Mouse (Mus musculus): ENCODE results near the gene Gab2. TPM values are rescaled to one million over a fixed set of nuclear protein-coding genes. Genes with fewer than 3 reads are reported as not detected.

Gene Gab2
- polyA plus RNA-seq, 1 experiment, result 9.6 TPM

GRCm38 (mm10) chr7:97346822-97347166, 265.4 kb downstream of the Gab2 start:
- H3K27me3 ChIP-seq (ENCODE audit: control insufficient read depth, insufficient read depth, insufficient read length), result no peaks in the 10 kb centered on the region
- H3K36me3 ChIP-seq (ENCODE audit: control insufficient read depth, insufficient read depth), result peaks cover 3% of the 10 kb centered on the region
- TF ChIP-seq CEBPB (IDR thresholded peaks at IDR 0.05; ENCODE audit: insufficient read depth, poor library complexity, severe bottlenecking) (no peak), TCF3 (IDR thresholded peaks at IDR 0.05; ENCODE audit: insufficient read length, low read depth) (no peak), MYOG (IDR thresholded peaks at IDR 0.05; ENCODE audit: control insufficient read depth in 1 of 3, insufficient read depth in 1 of 3, insufficient read length in 2 of 3, low read depth in 2 of 3) (no peak), SRF (IDR thresholded peaks at IDR 0.05; ENCODE audit: control insufficient read depth, insufficient read length, low read depth) (no peak), TCF12 (IDR thresholded peaks at IDR 0.05; ENCODE audit: insufficient read depth, poor library complexity, severe bottlenecking) (no peak), POLR2AphosphoS2 (IDR thresholded peaks at IDR 0.05; ENCODE audit: insufficient read length, low read depth) (no peak), MAX (IDR thresholded peaks at IDR 0.05; ENCODE audit: low read depth) (no peak), E2F4 (IDR thresholded peaks at IDR 0.05; ENCODE audit: insufficient read depth) (no peak), MYOD1 (IDR thresholded peaks at IDR 0.05; ENCODE audit: control insufficient read depth in 1 of 3, insufficient read length in 2 of 3, low read depth in 2 of 3) (no peak), POLR2A (IDR thresholded peaks at IDR 0.05; ENCODE audit: insufficient read length, low read depth) (no peak), USF1 (IDR thresholded peaks at IDR 0.05; ENCODE audit: low read depth) (no peak), REST (IDR thresholded peaks at IDR 0.05; ENCODE audit: insufficient read depth, insufficient read length) (no peak)
- no peaks in the 10 kb centered on the region for H3K79me2 ChIP-seq (ENCODE audit: control insufficient read depth, insufficient read depth)
- no peak overlapping the region for H3K4me2 ChIP-seq (ENCODE audit: low read depth)
- H3K4me3 ChIP-seq, result no peak overlapping the region
- no peak overlapping the region for H3ac ChIP-seq (ENCODE audit: control insufficient read depth, insufficient read length)

- Histone ChIP-seq H3K4me3 (no peak overlapping the region), H3K27me3 (ENCODE audit: control insufficient read depth, insufficient read depth, insufficient read length) (no peaks in the 10 kb centered on the region), H3ac (ENCODE audit: control insufficient read depth, insufficient read length) (no peak overlapping the region), H3K36me3 (ENCODE audit: control insufficient read depth, insufficient read depth) (peaks cover 3% of the 10 kb centered on the region), H3K79me2 (ENCODE audit: control insufficient read depth, insufficient read depth) (no peaks in the 10 kb centered on the region), H3K4me2 (ENCODE audit: low read depth) (no peak overlapping the region)
- TF ChIP-seq CEBPB (IDR thresholded peaks at IDR 0.05; ENCODE audit: insufficient read depth, poor library complexity, severe bottlenecking) (no peak), USF1 (IDR thresholded peaks at IDR 0.05; ENCODE audit: low read depth) (no peak), MYOG (IDR thresholded peaks at IDR 0.05; ENCODE audit: control insufficient read depth in 1 of 3, insufficient read depth in 1 of 3, insufficient read length in 2 of 3, low read depth in 2 of 3) (no peak), E2F4 (IDR thresholded peaks at IDR 0.05; ENCODE audit: insufficient read depth) (no peak)
Observed at GRCm38 (mm10) chr7:97347464-97347863, 266.1 kb downstream of the Gab2 start.

GRCm38 (mm10) chr7:97348318-97348717, 266.9 kb downstream of the Gab2 start:
- Histone ChIP-seq H3K4me3 (no peak overlapping the region), H3K4me2 (ENCODE audit: low read depth) (no peak overlapping the region), H3ac (ENCODE audit: control insufficient read depth, insufficient read length) (no peak overlapping the region), H3K79me2 (ENCODE audit: control insufficient read depth, insufficient read depth) (no peaks in the 10 kb centered on the region), H3K27me3 (ENCODE audit: control insufficient read depth, insufficient read depth, insufficient read length) (no peaks in the 10 kb centered on the region), H3K36me3 (ENCODE audit: control insufficient read depth, insufficient read depth) (peaks cover 3% of the 10 kb centered on the region)
- TF ChIP-seq MYOD1 (IDR thresholded peaks at IDR 0.05; ENCODE audit: control insufficient read depth in 1 of 3, insufficient read length in 2 of 3, low read depth in 2 of 3) (no peak), REST (IDR thresholded peaks at IDR 0.05; ENCODE audit: insufficient read depth, insufficient read length) (no peak), TCF12 (IDR thresholded peaks at IDR 0.05; ENCODE audit: insufficient read depth, poor library complexity, severe bottlenecking) (no peak), TCF3 (IDR thresholded peaks at IDR 0.05; ENCODE audit: insufficient read length, low read depth) (no peak), MAX (IDR thresholded peaks at IDR 0.05; ENCODE audit: low read depth) (no peak), E2F4 (IDR thresholded peaks at IDR 0.05; ENCODE audit: insufficient read depth) (no peak), USF1 (IDR thresholded peaks at IDR 0.05; ENCODE audit: low read depth) (no peak), SRF (IDR thresholded peaks at IDR 0.05; ENCODE audit: control insufficient read depth, insufficient read length, low read depth) (no peak), POLR2AphosphoS2 (IDR thresholded peaks at IDR 0.05; ENCODE audit: insufficient read length, low read depth) (no peak), POLR2A (IDR thresholded peaks at IDR 0.05; ENCODE audit: insufficient read length, low read depth) (no peak), CEBPB (IDR thresholded peaks at IDR 0.05; ENCODE audit: insufficient read depth, poor library complexity, severe bottlenecking) (no peak), MYOG (IDR thresholded peaks at IDR 0.05; ENCODE audit: control insufficient read depth in 1 of 3, insufficient read depth in 1 of 3, insufficient read length in 2 of 3, low read depth in 2 of 3) (no peak)

- H3K4me3 ChIP-seq, result no peak overlapping the region
- no peaks in the 10 kb centered on the region for H3K27me3 ChIP-seq (ENCODE audit: control insufficient read depth, insufficient read depth, insufficient read length)
- no peak overlapping the region for H3K4me2 ChIP-seq (ENCODE audit: low read depth)
- no peak overlapping the region for H3ac ChIP-seq (ENCODE audit: control insufficient read depth, insufficient read length)
- H3K79me2 ChIP-seq (ENCODE audit: control insufficient read depth, insufficient read depth), result no peaks in the 10 kb centered on the region
- no peak for TF ChIP-seq MAX (IDR thresholded peaks at IDR 0.05; ENCODE audit: low read depth)
- no peak for TF ChIP-seq MYOD1 (IDR thresholded peaks at IDR 0.05; ENCODE audit: control insufficient read depth in 1 of 3, insufficient read length in 2 of 3, low read depth in 2 of 3)
- TF ChIP-seq E2F4 (IDR thresholded peaks at IDR 0.05; ENCODE audit: insufficient read depth), result no peak
- no peak for TF ChIP-seq USF1 (IDR thresholded peaks at IDR 0.05; ENCODE audit: low read depth)
- TF ChIP-seq POLR2AphosphoS2 (IDR thresholded peaks at IDR 0.05; ENCODE audit: insufficient read length, low read depth), result no peak
- no peak for TF ChIP-seq TCF12 (IDR thresholded peaks at IDR 0.05; ENCODE audit: insufficient read depth, poor library complexity, severe bottlenecking)
- no peak for TF ChIP-seq TCF3 (IDR thresholded peaks at IDR 0.05; ENCODE audit: insufficient read length, low read depth)
- TF ChIP-seq SRF (IDR thresholded peaks at IDR 0.05; ENCODE audit: control insufficient read depth, insufficient read length, low read depth), result no peak
- no peak for TF ChIP-seq POLR2A (IDR thresholded peaks at IDR 0.05; ENCODE audit: insufficient read length, low read depth)
- TF ChIP-seq MYOG (IDR thresholded peaks at IDR 0.05; ENCODE audit: control insufficient read depth in 1 of 3, insufficient read depth in 1 of 3, insufficient read length in 2 of 3, low read depth in 2 of 3), result no peak
- TF ChIP-seq REST (IDR thresholded peaks at IDR 0.05; ENCODE audit: insufficient read depth, insufficient read length), result no peak
- TF ChIP-seq CEBPB (IDR thresholded peaks at IDR 0.05; ENCODE audit: insufficient read depth, poor library complexity, severe bottlenecking), result no peak
- H3K36me3 ChIP-seq (ENCODE audit: control insufficient read depth, insufficient read depth), result peaks cover 3% of the 10 kb centered on the region
Observed at GRCm38 (mm10) chr7:97348836-97349235, 267.4 kb downstream of the Gab2 start.

- TF ChIP-seq MYOG (IDR thresholded peaks at IDR 0.05; ENCODE audit: control insufficient read depth in 1 of 3, insufficient read depth in 1 of 3, insufficient read length in 2 of 3, low read depth in 2 of 3) (no peak), TCF3 (IDR thresholded peaks at IDR 0.05; ENCODE audit: insufficient read length, low read depth) (no peak), USF1 (IDR thresholded peaks at IDR 0.05; ENCODE audit: low read depth) (no peak), POLR2A (IDR thresholded peaks at IDR 0.05; ENCODE audit: insufficient read length, low read depth) (no peak), REST (IDR thresholded peaks at IDR 0.05; ENCODE audit: insufficient read depth, insufficient read length) (no peak), SRF (IDR thresholded peaks at IDR 0.05; ENCODE audit: control insufficient read depth, insufficient read length, low read depth) (no peak), CEBPB (IDR thresholded peaks at IDR 0.05; ENCODE audit: insufficient read depth, poor library complexity, severe bottlenecking) (no peak), MAX (IDR thresholded peaks at IDR 0.05; ENCODE audit: low read depth) (no peak), POLR2AphosphoS2 (IDR thresholded peaks at IDR 0.05; ENCODE audit: insufficient read length, low read depth) (no peak), E2F4 (IDR thresholded peaks at IDR 0.05; ENCODE audit: insufficient read depth) (no peak), MYOD1 (IDR thresholded peaks at IDR 0.05; ENCODE audit: control insufficient read depth in 1 of 3, insufficient read length in 2 of 3, low read depth in 2 of 3) (no peak), TCF12 (IDR thresholded peaks at IDR 0.05; ENCODE audit: insufficient read depth, poor library complexity, severe bottlenecking) (no peak)
- no peaks in the 10 kb centered on the region for H3K27me3 ChIP-seq (ENCODE audit: control insufficient read depth, insufficient read depth, insufficient read length)
- H3K4me2 ChIP-seq (ENCODE audit: low read depth), result no peak overlapping the region
- no peak overlapping the region for H3K4me3 ChIP-seq
- peaks cover 3% of the 10 kb centered on the region for H3K36me3 ChIP-seq (ENCODE audit: control insufficient read depth, insufficient read depth)
- H3K79me2 ChIP-seq (ENCODE audit: control insufficient read depth, insufficient read depth), result no peaks in the 10 kb centered on the region
- H3ac ChIP-seq (ENCODE audit: control insufficient read depth, insufficient read length), result no peak overlapping the region
Observed at GRCm38 (mm10) chr7:97349438-97349837, 268.1 kb downstream of the Gab2 start.

Measured in myocyte (in vitro differentiated cells).